Mouse (Mus musculus) kidney, postnatal 0 days (tissue): Measurements from ENCODE around the gene Lgals9. TPM values are rescaled to one million over a fixed set of nuclear protein-coding genes. Genes with fewer than 3 reads are reported as not detected.

Source experiments
- ATAC-seq: fragments of 200-750 bp; cut with Nextera tagmentation; replicated peaks from 2 replicates; pipeline ENCODE4 v1.8.0; 2017; ENCODE audit warnings: low read depth, moderate number of reproducible peaks, moderate TSS enrichment, moderate library complexity; ENCODE audit not compliant: low FRiP score
- DNase-seq: peaks from one replicate; pipeline ENCODE4 v3.0.0-alpha.2; 2016; ENCODE audit warnings: low spot score
- H3K27ac ChIP-seq: fragments of 300-500 bp; sonication (generic); 2 replicates; pipeline ENCODE4 v1.5.1; 2014; ENCODE audit warnings: mild to moderate bottlenecking
- H3K27me3 ChIP-seq: fragments of 300-500 bp; sonication (generic); 2 replicates; pipeline ENCODE4 v1.6.1; 2014; ENCODE audit warnings: low read length, mixed read lengths; ENCODE audit not compliant: insufficient read depth
- H3K36me3 ChIP-seq: fragments of 300-500 bp; sonication (generic); 2 replicates; pipeline ENCODE4 v1.6.1; 2014; ENCODE audit warnings: low read length, mixed read lengths; ENCODE audit not compliant: insufficient read depth
- H3K4me1 ChIP-seq: fragments of 300-500 bp; sonication (generic); replicated peaks from 2 replicates; pipeline ENCODE4 v1.6.1; 2014; ENCODE audit warnings: antibody characterized with exemption, low read length, mixed read lengths; ENCODE audit not compliant: insufficient read depth
- H3K4me2 ChIP-seq: fragments of 300-500 bp; sonication (generic); 2 replicates; pipeline ENCODE4 v1.6.1; 2014; ENCODE audit warnings: mild to moderate bottlenecking, low read length, moderate library complexity, mixed read lengths
- H3K4me3 ChIP-seq: fragments of 300-500 bp; sonication (generic); replicated peaks from 2 replicates; pipeline ENCODE4 v1.5.1; 2014; ENCODE audit warnings: low read depth, low read length
- H3K9ac ChIP-seq: fragments of 300-500 bp; sonication (generic); 2 replicates; pipeline ENCODE4 v1.6.1; 2014; ENCODE audit warnings: low read depth, low read length
- H3K9me3 ChIP-seq: fragments of 300-500 bp; sonication (generic); replicated peaks from 2 replicates; pipeline ENCODE4 v1.6.1; 2016; ENCODE audit warnings: low read length, inconsistent platforms, mixed read lengths
- CTCF ChIP-seq: IDR thresholded peaks from 2 replicates; pipeline ENCODE4 v1.5.1; 2016; ENCODE audit warnings: antibody characterized with exemption, low read depth, mild to moderate bottlenecking, moderate library complexity
- WGBS: fragments of 180-500 bp; shearing (Covaris S2); extraction: QIAGEN DNeasy Blood & Tissue Kit; methylation state at CpG from one replicate; pipeline ENCODE4 v1.1.7; 2014; 5-methylcytosine and 5-hydroxymethylcytosine counted together
- polyA plus RNA-seq: library from polyadenylated mRNA; unstranded; fragments of >200 nt; fragmentation: Nextera tagmentation; extraction: Ambion mirVana; gene quantifications from 2 replicates; pipeline ENCODE4 v1.2.1, GENCODE M21; 2015

The Lgals9 gene
- polyA plus RNA-seq, 1 experiment from 2014 or later = 94.0 TPM

- no peak for TF ChIP-seq CTCF
- DNase-seq = peak; percentile 84
- Histone ChIP-seq H3K9me3 (no peaks in the 10 kb centered on the region), H3K9ac (no peak overlapping the region), H3K4me1 (peaks cover 13% of the 10 kb centered on the region), H3K4me3 (no peak overlapping the region), H3K27ac (peak overlapping the region; percentile 76), H3K27me3 (no peaks in the 10 kb centered on the region), H3K4me2 (peak overlapping the region; percentile 13; the same call in 1 of the 2 replicates), H3K36me3 (0 out of 2 replicates have a peak, but pooled peaks cover 13% of the 10 kb centered on the region)
- peak; percentile 46; the same call in 1 of the 2 replicates for ATAC-seq
- 31% methylated on average over 7 of the region's 7 CpGs for WGBS
Measured at GRCm38 (mm10) chr11:79023342-79023741, 38.6 kb upstream of the Lgals9 start.

- 0 out of 2 replicates have a peak, but pooled peaks cover 13% of the 10 kb centered on the region for H3K36me3 ChIP-seq
- TF ChIP-seq CTCF = no peak
- DNase-seq (no peak), ATAC-seq (no peak)
- WGBS = 36% methylated on average over 4 of the region's 4 CpGs
- H3K27me3 ChIP-seq = no peaks in the 10 kb centered on the region
- no peak overlapping the region for H3K4me3 ChIP-seq
- peaks cover 13% of the 10 kb centered on the region for H3K4me1 ChIP-seq
- H3K27ac ChIP-seq = peak overlapping the region; percentile 76
- H3K4me2 ChIP-seq = no peak overlapping the region
- no peak overlapping the region for H3K9ac ChIP-seq
- H3K9me3 ChIP-seq = no peaks in the 10 kb centered on the region
Measured at GRCm38 (mm10) chr11:79022836-79023235, 38.1 kb upstream of the Lgals9 start.

- Histone ChIP-seq H3K27ac (no peak overlapping the region), H3K27me3 (no peaks in the 10 kb centered on the region), H3K9ac (no peak overlapping the region), H3K4me3 (no peak overlapping the region), H3K4me1 (peaks cover 13% of the 10 kb centered on the region), H3K36me3 (0 out of 2 replicates have a peak, but pooled peaks cover 13% of the 10 kb centered on the region), H3K4me2 (no peak overlapping the region), H3K9me3 (no peaks in the 10 kb centered on the region)
- no peak for TF ChIP-seq CTCF
- DNase-seq (no peak), ATAC-seq (no peak)
- WGBS = 64% methylated on average over 21 of the region's 21 CpGs
Measured at GRCm38 (mm10) chr11:79020535-79021045, 35.8 kb upstream of the Lgals9 start.

GRCm38 (mm10) chr11:79019839-79020534, 35.2 kb upstream of the Lgals9 start:
- Histone ChIP-seq H3K9ac (no peak overlapping the region), H3K36me3 (0 out of 2 replicates have a peak, but pooled peaks cover 13% of the 10 kb centered on the region), H3K27me3 (no peaks in the 10 kb centered on the region), H3K27ac (no peak overlapping the region), H3K9me3 (no peaks in the 10 kb centered on the region), H3K4me2 (no peak overlapping the region), H3K4me1 (peaks cover 13% of the 10 kb centered on the region), H3K4me3 (no peak overlapping the region)
- ATAC-seq (no peak), DNase-seq (no peak)
- peak; percentile 59 for TF ChIP-seq CTCF
- 75% methylated on average over 17 of the region's 17 CpGs for WGBS

- Histone ChIP-seq H3K4me1 (peaks cover 13% of the 10 kb centered on the region), H3K9ac (no peak overlapping the region), H3K4me3 (no peak overlapping the region), H3K4me2 (no peak overlapping the region), H3K9me3 (no peaks in the 10 kb centered on the region), H3K27me3 (no peaks in the 10 kb centered on the region), H3K36me3 (0 out of 2 replicates have a peak, but pooled peaks cover 13% of the 10 kb centered on the region), H3K27ac (no peak overlapping the region)
- ATAC-seq (no peak), DNase-seq (peak; percentile 81)
- WGBS = 62% methylated on average over 11 of the region's 11 CpGs
- TF ChIP-seq CTCF = peak; percentile 76
Measured at GRCm38 (mm10) chr11:79018954-79019704, 34.4 kb upstream of the Lgals9 start.

GRCm38 (mm10) chr11:79017161-79017606, 32.4 kb upstream of the Lgals9 start:
- Histone ChIP-seq H3K4me3 (no peak overlapping the region), H3K4me1 (peaks cover under 1% of the 10 kb centered on the region; the same call in 1 of the 2 replicates), H3K9ac (no peak overlapping the region), H3K4me2 (no peak overlapping the region), H3K27me3 (no peaks in the 10 kb centered on the region), H3K36me3 (0 out of 2 replicates have a peak, but pooled peaks cover 13% of the 10 kb centered on the region), H3K9me3 (no peaks in the 10 kb centered on the region), H3K27ac (no peak overlapping the region)
- no peak for DNase-seq
- no peak for ATAC-seq
- TF ChIP-seq CTCF = no peak
- WGBS = 77% methylated on average over 7 of the region's 7 CpGs
